Mouse (Mus musculus): Measurements from ENCODE around the gene Fbxo10.
"Not testable (repeated sequence)": the region's sequence is repeated elsewhere in the genome, so short reads cannot be mapped to it uniquely, and the experiment has no call there.

Gene Fbxo10

DNA sequence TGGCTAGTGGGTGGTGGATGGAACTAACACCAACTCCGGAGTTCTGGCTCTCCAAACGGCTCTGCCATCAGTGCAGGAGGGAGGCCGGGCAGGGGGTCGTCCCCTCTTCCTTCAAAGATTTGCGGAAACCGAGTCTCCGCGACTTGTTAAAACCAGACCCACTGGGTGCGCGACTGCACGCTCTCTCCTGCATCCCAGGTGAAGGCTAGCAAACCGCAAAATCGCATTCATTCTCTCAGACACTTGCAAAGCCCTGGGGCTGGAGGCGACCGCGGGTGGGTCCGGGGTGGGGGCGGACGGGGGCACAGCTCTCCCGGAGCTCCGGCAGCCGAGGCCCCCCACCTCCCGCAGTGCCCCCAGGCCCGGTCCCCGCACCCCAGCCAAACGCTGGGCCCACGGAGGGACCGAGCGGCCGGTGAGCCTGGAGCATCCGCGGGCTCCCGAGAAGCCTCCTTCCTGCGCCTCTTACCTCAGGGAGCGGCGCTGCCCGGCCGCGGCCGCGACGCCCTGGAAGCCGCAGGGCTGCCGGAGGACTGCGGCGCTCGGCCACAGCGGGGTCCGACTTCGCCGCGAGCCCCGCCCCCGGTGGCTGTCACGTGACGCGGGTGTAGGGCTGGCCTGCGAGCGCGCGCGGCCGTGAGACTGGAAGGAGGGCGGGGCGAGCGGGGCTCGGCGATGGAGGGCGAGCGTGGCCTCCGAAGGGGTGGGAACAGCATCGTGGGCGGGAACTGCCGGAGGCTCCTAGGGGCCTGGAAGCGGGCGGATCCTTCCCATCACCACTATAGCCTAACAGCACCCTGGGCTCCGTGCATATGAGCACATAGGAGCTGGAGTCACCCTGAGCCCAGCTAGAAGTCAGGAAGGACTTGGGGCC lies at the start of gene Fbxo10:
Gene Fbxo10, minus strand, starts transcription at position 584 of the 874 bp plus-strand sequence.
- peak; percentile 75 for DNase-seq (ENCODE audit: low spot score)

DNA sequence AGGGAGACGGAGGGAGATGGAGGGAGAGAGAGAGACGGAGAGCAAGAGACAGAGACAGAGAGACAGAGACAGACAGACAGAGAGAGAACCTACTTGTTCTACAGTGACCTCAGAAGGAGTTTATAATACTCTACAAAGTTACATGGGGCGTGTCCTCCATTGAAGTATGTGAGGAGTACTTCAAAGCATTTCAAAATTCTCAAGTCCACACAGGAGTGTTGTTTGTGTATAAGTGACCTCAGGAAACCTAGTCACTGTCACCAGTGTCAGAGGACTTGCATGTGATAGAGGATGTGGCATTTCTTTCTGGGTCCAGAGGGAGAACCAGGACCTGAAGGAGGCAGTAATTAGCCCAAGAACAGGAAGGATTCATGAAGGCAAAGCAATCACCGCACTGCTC lies 46.6 kb upstream of the Fbxo10 start:
- no peak for DNase-seq (ENCODE audit: low spot score)

DNA sequence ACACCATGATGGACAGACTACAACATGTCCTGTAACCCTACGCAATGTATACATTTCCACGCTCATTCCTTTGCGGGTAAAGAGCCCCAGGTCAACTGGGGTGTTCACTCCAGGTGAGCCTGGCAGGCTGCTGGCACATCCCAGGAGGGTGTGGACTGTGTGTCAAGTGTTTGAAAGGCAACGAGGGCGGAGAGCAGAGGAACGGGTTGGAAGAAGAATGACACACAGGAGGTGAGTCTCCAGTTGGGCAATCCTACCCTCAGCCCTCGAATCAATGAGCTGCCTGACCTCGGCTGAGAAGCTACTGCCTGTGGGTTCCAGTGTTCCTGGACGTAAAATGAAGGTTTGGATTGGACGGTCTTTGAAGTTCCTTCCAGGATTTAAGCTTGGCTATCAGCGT lies 36.9 kb upstream of the Fbxo10 start:
- no peak for DNase-seq (ENCODE audit: low spot score)

DNA sequence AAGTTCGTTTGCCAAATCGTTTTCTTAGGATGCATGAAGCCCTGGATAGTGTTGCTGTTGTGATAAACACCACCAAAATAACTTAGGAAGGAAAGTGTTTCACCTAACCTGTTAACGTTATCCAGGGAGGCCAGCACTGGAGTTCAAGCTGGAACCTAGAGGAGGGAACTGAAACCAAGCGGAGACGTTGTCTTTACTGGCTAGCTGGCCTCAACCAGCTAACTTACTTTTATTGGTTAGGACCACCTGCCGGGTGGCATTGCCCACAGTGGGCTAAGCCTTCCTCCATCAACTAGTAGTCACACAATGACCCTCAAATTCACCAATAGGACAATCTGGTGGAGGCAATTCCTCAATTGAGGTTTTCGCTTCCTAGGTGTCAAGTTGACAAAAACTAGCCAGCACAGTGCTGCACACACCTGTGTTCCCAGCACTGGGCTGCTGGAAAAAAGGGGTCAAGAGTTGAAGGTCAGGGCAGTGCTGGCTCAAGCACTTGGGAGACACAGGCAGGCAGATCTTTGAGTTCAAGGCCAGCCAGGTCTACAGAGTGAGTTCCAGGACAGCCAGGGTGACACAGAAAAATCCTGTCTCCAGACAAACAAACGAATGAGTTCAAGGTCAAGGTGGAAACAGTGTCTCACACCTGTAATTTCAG lies 24.2 kb upstream of the Fbxo10 start:
- no peak for DNase-seq (ENCODE audit: low spot score)

DNA sequence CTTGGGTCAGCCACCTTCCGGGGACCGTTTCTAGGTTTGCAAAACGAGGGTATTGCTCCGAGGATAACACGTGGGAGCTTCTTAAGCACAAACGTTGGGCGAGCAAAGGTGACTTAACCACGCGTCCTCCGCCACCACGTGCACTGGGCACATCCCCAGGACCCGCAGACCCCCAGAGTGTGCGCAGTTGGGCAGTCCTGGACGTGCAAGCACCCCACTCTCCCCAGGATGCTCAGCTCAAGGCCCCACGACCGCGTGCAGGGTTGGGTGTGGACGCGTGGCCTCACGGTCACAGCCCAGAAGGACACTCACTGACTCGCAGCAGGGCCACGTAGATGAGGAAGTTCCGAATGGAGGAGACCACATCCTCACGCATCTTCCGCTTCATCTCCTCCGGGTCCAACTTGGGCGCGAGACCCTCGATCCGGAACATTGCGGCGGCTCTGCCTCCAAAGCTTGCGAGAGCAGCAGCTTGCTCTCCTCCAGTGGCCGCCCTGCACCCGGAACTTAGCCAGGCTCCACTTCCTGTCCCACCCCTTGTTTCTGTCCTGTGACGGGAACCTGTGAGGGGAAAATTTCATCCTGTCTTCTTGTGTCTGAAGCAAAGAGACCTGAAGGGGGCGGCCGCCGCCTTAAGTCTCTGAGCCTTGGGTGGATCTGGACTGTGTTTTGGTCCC lies 23.3 kb upstream of the Fbxo10 start, which contains the start of gene Tomm5:
Gene Tomm5, minus strand, starts transcription at position 514 of the 677 bp plus-strand sequence.
- DNase-seq (ENCODE audit: low spot score): peak; percentile 75

DNA sequence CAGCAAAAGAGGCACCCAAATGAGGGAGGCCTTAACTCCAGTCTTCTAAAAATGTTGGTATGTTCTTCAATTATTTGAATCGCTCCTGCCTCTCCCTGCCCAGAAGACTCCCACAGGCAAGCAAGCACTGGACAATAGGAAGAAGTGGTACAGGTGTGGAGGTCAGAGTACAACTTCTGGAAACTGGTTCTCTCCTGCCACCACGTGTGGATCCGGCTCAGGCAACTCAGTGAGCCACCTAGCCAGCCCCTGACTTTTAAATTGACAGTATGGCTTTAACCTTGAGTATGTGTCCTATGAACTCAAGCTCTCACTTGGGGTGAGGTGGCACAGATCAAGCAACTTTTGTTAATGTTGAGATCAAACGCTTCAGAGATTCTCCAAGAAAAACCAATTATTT lies 22.7 kb upstream of the Fbxo10 start:
- no peak for DNase-seq (ENCODE audit: low spot score)

DNA sequence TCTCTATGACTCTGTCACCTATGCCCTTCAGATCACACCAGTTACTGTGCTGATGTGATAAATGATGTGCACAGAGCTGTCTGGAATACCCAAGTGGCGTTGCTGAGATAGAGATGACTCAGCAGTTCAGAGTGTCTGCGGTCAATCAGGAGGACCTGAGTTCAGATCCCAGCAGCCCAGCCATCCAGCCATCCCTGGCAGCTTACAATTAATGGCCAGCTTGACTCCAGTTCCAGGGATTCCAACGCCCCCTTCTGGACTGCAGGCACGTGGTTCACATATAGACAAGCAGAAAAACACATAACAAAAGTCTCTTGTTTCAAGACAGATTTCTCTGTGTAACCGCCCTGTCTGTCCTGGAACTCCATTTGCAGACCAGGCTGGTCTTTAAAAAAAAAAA lies 22.0 kb upstream of the Fbxo10 start:
- DNase-seq (ENCODE audit: low spot score): no peak

DNA sequence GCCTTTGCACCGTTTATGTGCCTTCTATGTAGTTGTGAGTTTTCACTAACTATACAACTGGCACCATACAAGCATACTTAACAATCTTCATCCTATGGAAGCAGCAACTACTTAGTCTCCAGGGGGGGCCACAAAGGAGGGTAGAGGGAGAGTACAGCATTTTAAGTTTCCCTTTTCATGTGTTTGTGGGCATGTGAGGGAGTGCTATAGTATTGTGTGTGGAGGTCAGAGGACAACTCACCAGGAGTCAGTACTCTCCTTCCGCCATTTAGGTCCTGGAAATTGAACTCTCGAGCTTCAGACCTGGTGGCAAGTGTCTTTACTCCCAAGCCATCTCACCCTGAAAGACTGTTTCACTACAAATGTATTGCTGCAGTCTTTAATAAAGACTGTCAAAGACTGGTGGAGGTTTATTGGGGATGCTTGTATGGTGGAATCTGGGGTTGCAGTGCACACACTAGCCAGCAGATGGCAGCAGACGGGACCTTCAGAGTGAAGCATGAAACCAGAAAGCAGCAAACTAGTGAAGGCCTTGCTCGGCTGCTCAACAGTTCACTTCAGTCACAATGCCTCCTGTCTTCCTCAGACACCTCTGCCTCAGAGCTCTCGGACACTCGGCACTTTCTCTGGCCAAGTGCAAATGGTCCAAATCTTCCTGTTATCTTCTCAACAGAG lies 12.9 kb upstream of the Fbxo10 start:
- DNase-seq (ENCODE audit: low spot score): peak; percentile 35

DNA sequence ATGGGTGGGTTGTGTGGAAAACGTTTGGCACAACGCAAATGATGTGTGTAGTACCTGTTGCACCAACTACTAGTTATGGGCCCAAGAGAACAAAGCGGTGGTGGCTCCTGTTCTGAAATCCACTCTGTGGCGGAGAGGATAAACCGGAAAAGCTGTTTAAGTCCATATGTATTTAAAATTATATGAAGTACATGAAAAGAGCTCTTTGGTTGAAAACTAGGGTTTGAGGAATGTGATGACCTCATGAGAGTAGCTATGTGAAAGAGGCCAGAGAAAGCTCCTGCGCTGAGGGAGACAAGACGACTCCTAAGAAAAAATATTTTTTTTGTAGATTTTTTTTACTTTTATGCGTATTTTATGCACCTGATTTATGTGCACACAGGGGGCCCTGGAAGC lies 489 bp upstream of the Fbxo10 start:
- DNase-seq (ENCODE audit: low spot score): no peak

DNA sequence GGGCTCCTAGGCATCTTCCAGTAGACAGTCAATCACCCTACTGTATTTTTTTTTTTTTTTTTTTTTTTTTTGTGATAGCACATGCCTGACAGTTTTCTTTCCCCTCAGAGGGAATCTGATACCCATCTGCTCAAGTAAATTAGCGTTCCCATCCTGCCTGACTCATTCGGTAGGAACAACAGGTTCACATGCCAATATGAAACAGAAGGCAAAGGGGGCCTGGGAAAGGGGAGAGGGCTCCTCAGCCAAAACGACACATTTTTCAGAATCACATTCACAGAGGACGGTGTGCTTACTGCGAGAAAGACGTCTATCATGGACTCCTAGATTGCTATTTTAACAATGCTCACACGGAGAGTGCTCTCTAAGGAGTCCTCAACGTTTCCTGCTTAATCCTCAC lies 917 bp downstream of the Fbxo10 start:
- no peak for DNase-seq (ENCODE audit: low spot score)

DNA sequence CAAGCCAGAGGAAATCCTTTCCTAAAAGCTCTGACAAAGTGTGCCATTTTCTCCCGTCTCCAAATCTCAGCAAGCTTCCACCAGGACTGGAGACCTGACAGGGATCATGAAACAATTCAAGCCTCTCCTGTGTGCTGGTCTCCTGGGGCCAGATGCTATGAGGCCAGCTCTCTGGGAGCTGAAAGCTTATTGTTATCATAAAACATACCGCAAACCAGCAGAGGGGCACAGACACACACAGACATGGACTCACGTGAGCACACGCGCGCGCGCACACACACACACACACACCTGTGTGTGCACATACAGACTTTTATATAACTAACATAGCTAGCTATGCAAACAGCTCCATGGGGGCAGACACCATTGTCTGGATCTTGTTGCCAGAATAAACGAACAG lies 1.5 kb downstream of the Fbxo10 start:
- DNase-seq (ENCODE audit: low spot score): no peak

DNA sequence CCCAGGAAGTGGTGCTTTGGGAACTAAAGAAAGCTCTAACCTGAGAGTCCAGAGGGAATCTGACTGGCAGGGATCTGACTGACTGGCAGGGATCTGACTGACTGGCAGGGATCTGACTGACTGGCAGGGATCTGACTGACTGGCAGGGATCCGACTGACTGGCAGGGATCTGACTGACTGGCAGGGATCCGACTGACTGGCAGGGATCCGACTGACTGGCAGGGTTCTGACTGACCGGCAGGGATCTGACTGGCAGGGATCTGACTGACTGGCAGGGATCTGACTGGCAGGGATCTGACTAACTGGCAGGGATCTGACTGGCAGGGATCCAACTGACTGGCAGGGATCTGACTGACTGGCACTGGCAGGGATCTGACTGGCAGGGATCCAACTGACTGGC lies 3.4 kb downstream of the Fbxo10 start:
- not testable (repeated sequence) for DNase-seq (ENCODE audit: low spot score)

DNA sequence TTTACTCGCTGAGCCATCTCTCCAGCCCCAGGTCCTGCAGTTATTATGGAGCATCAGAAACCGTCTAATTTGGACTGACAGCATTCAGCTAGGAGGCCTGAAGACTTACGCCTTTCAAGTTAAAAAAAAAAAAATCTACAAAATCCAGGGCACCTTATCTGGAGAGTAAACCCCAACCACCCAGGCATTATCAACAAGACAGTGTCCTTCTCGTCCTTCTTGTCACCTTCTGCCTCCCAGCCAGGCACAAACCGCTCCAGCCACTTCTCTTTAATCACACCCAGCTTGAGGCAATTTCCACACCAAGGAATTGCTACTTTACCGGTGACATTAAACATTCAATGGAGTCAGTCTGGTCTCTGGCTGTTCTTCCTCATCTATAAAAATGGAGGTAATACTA lies 10.9 kb downstream of the Fbxo10 start:
- DNase-seq (ENCODE audit: low spot score): no peak

DNA sequence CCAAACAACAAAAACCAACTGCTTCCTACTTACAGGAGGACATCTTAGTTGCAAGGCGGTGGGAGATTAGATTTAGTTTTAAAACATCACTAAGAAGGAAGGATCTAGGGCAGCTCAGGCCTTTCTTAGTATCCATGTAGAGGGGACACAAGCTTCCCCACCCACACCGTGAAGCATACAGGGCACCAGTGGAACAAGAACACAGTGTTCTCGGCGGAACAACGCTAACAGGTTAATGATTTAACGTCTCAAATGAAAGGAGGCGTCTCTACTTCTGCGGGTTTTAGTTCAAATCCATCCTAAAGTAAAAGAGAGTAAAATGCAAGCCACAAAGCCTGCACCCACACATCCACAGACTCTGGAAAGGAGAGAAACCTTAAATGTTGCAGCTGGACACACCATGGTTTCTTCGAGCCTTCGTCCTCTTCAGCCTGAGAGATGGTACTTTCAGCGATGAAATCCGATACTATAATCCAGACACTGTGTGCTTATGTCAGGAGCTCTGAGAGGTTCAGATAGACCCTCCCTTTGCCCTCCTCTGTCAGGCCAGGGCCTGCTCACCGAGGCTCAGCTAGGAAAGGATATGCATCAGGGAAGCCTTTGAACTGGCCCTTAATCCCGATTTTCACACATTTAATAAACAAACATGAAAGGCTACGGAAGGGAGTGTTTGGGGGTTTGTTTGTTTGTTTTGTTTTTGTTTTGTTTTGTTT lies 12.0 kb downstream of the Fbxo10 start:
- no peak for DNase-seq (ENCODE audit: low spot score)

DNA sequence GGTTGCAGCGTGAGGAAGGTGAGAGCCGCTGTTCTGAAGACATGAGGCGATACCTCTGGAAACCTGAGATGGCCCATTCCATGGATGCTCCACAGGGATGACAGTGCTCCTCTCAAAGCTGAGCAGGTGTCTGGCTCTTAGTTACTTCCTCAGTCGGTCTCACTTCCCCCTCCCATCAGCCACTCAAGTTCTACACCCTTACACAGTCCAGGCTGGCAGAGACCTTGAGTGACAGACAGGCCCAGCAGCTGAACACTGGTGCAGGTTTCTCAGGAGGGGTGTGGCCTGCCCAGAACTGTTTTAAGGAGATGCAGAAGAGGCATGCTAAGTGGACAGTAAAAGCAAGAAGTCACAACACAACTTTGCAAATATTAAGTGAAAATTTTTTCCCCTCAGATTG lies 16.7 kb downstream of the Fbxo10 start:
- no peak for DNase-seq (ENCODE audit: low spot score)

DNA sequence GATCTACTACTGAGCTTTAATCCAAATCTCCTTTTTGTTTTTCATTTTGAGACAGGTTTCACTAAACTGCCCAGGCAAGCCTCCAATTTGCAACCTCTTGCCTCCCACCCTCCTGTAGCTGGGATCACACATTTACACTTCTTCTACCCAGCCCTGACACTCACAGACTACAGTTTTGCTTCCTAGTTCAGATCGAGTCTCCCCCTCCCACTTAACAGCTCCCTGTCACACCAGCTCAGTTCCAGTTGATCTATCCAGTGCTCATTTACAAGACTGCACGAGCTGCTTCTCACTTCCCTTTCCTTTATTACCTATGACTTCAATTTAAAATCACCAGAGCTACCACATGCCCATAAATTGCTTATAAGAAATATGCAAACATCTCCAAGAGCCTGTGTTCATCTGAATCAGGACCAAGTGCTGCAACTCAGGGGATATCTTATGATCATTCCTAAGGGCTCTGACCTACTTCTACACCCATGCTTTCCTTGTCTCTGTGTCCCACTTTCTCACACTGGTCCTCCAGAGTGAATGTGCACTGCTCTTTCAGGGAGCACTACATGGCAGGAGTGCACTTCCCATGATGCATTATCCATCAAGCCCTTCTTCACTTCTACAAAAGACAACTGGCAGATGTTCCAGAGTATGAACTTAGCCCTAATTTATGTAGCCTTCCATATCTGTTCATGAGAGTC lies 18.2 kb downstream of the Fbxo10 start:
- DNase-seq (ENCODE audit: low spot score): no peak

DNA sequence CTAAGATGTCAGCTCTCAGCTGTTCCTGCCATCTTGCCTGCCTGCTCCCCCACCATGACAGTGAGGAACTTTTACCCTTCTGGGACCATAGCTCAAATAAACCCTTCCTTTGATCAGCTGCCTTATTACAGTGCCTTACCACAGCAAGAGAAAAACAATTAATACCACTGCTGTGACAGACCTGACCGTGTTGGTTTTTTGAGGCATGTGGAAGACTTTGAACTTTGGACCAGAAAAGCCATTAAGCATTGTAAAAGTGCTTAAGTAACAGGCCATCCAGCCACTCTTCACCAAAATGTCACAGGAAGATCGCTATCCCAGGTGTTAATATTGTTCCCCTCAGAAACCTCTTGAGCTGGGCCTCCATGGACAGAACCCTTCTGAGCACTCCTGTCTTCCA lies 19.8 kb downstream of the Fbxo10 start:
- no peak for DNase-seq (ENCODE audit: low spot score)

DNA sequence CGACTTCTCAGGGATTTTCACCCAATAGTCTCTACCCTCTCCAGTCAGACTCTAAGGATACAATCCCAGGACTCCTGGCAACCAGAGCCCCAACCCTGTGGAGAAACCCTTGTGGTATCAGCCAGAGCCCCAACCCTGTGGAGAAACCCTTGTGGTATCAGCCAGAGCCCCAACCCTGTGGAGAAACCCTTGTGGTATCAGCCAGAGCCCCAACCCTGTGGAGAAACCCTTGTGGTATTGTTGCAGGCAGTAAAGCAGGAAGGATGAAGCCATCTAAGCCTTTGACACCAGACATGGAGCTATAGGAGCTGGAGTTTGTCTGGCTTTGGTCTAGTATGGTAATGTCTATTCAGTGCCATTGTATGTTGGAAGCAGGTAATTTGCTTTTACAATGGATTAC lies 20.6 kb downstream of the Fbxo10 start:
- not testable (repeated sequence) for DNase-seq (ENCODE audit: low spot score)

DNA sequence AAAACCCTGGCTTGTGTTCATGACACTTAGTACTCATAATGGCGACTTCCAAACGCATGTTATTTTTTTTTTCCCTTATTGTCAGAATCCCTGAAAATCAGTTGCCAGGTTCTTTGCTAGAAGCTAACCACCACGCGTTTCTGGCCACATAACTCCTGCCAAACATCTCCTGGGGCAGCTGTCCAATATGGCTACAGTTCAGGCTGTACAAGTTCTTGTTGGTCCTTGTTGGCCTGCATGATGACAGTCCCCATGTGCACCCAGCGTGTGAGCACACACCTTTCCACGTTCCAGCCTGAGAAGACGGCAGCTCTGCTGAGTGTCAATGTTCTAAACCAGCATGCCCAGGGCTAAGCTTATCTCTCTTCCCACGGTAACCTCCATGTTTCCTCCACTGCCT lies 29.0 kb downstream of the Fbxo10 start:
- DNase-seq (ENCODE audit: low spot score): no peak

DNA sequence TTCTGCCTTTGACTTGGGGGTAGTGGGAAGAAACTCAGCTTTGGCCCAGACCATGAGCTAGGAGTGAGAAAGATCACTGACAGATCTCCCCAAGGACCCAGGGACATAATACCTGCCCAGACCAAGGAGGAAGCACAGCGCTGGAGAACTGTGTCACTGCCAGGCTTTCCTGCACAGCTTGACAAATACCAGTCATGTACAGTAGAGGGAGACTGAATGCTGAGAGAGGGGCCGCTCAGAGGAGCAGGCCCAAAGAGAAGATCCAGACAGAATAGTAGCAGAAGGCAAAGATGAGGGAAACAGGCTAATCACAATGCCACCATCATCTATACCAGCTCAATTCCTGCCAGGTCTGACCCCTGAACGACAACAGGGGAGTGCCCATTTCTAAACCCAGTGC lies 29.5 kb downstream of the Fbxo10 start:
- DNase-seq (ENCODE audit: low spot score): no peak

DNA sequence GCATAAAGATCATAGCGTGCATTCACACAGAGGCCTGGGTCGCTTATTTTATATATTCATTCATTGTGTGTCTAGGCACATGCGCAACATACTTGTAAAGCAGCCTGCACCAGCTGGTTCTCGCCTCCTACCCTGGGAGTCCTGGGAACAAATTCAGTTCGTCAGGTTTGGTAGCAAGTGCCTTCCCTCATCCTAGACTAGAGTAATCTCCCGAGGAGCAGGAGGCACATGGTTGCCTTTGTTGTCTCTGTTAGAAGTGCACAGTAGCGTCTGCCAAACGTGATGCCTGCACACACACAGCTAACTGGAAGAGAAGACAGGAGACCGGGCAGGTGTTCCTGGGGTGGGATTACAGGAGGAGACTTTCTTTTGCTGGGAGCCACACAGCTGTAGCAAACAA lies 36.4 kb downstream of the Fbxo10 start:
- no peak for DNase-seq (ENCODE audit: low spot score)

Data from ovary, postnatal 10 days (tissue).